ENCODE assay signal across 39 mouse cellular contexts in the genomic region with DNA sequence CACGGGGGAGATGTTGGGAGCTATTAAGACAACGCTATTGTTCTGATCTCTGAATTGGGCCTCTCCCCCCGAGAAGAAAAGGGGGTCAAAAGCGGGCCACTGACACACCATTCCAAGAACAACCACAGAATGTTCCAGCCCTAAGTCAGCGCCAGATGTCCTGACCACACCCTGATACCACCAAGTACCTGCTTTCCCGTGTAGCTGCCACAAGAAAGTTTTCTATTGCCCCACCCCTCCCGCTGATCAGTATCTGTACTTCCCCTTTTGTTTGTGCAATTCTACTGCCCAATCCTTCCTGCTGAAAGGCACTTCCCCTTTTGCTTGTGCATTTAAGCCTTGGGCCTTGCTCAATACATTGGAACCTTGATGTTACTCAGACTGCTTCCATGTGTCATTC. TPM values are rescaled to one million over a fixed set of nuclear protein-coding genes. Genes with fewer than 3 reads are reported as not detected.
"Had no signal": no experiment of that assay in that cellular context is flagged by ENCODE, and none has a peak within 500 bp of the region (broad histone marks: within the 10 kb centered on the region; RNA-seq: fewer than 3 reads in every experiment).

No protein-coding gene starts in this region.

RNA-seq across cellular contexts. Expression of gene Psg19, which starts 38.2 kb away (rescaled TPM):
- total RNA-seq: left cerebral cortex, postnatal 10 days; left cerebral cortex, postnatal 14 days; left cerebral cortex, postnatal 25 days; left cerebral cortex, postnatal 36 days; left cerebral cortex, postnatal 4 days; liver, adult 2 months; megakaryocyte progenitor cell, adult 5-6 weeks; megakaryocyte, adult 5-6 weeks; megakaryocyte-erythroid progenitor cell, adult 5-6 weeks; midbrain, postnatal 0 days; monocyte, adult 5-6 weeks had no signal
- polyA plus RNA-seq: limb, embryonic 10.5 days; limb, embryonic 11.5 days; limb, embryonic 12.5 days; limb, embryonic 13.5 days; limb, embryonic 15.5 days; liver, adult 2 months; liver, embryonic 11.5 days; liver, embryonic 12.5 days; liver, embryonic 13.5 days; liver, embryonic 14.5 days; liver, embryonic 15.5 days; liver, embryonic 16.5 days; liver, postnatal 0 days; lung, adult 2 months; lung, embryonic 14.5 days; lung, embryonic 15.5 days; lung, embryonic 16.5 days; lung, postnatal 0 days; macrophage; midbrain, embryonic 10.5 days; midbrain, embryonic 11.5 days; midbrain, embryonic 12.5 days; midbrain, embryonic 13.5 days; midbrain, embryonic 14.5 days; midbrain, embryonic 15.5 days; midbrain, embryonic 16.5 days; midbrain, postnatal 0 days; myocyte; neural tube, embryonic 11.5 days; neural tube, embryonic 12.5 days had no signal

RNA-seq across cellular contexts. Expression of gene Psg22, which starts 42.3 kb away (rescaled TPM):
- total RNA-seq: left cerebral cortex, postnatal 10 days; left cerebral cortex, postnatal 14 days; left cerebral cortex, postnatal 25 days; left cerebral cortex, postnatal 36 days; left cerebral cortex, postnatal 4 days; liver, adult 2 months; megakaryocyte progenitor cell, adult 5-6 weeks; megakaryocyte, adult 5-6 weeks; megakaryocyte-erythroid progenitor cell, adult 5-6 weeks; midbrain, postnatal 0 days; monocyte, adult 5-6 weeks had no signal
- polyA plus RNA-seq: limb, embryonic 10.5 days; limb, embryonic 11.5 days; limb, embryonic 12.5 days; limb, embryonic 13.5 days; limb, embryonic 15.5 days; liver, embryonic 11.5 days; lung, adult 2 months; lung, embryonic 14.5 days; lung, embryonic 15.5 days; lung, embryonic 16.5 days; lung, postnatal 0 days; macrophage; midbrain, embryonic 10.5 days; midbrain, embryonic 11.5 days; midbrain, embryonic 12.5 days; midbrain, embryonic 13.5 days; midbrain, embryonic 14.5 days; midbrain, embryonic 15.5 days; midbrain, embryonic 16.5 days; midbrain, postnatal 0 days; myocyte; neural tube, embryonic 11.5 days; neural tube, embryonic 12.5 days had no signal
